Mouse (Mus musculus): ENCODE measurements around the gene Trim50. TPM values are rescaled to one million over a fixed set of nuclear protein-coding genes. Genes with fewer than 3 reads are reported as not detected.

The Trim50 gene
- not detected in 2 replicates for polyA plus RNA-seq (2012; rRNA removed)

GRCm38 (mm10) chr5:135352995-135353394 lies at the start of gene Trim50:
Gene Trim50 (plus strand): TSS chr5:135353295.
- DNase-seq (ENCODE audit: low read depth), result no peak

- no peak for DNase-seq (ENCODE audit: low read depth)
Observed at GRCm38 (mm10) chr5:135306321-135306965, 46.7 kb upstream of the Trim50 start.

- no peak for DNase-seq (ENCODE audit: low read depth)
Observed at GRCm38 (mm10) chr5:135316177-135316576, 36.9 kb upstream of the Trim50 start.

- DNase-seq (ENCODE audit: low read depth), result no peak
Observed at GRCm38 (mm10) chr5:135319856-135320255, 33.2 kb upstream of the Trim50 start.

- DNase-seq (ENCODE audit: low read depth), result no peak
Observed at GRCm38 (mm10) chr5:135322197-135322596, 30.9 kb upstream of the Trim50 start.

- DNase-seq (ENCODE audit: low read depth), result no peak
Observed at GRCm38 (mm10) chr5:135326121-135326659, 26.9 kb upstream of the Trim50 start.

- DNase-seq (ENCODE audit: low read depth), result no peak
Observed at GRCm38 (mm10) chr5:135329471-135329870, 23.6 kb upstream of the Trim50 start.

- DNase-seq (ENCODE audit: low read depth), result no peak
Observed at GRCm38 (mm10) chr5:135330201-135330600, 22.9 kb upstream of the Trim50 start.

GRCm38 (mm10) chr5:135331161-135331560 lies 21.9 kb upstream of the Trim50 start:
- no peak for DNase-seq (ENCODE audit: low read depth)

GRCm38 (mm10) chr5:135337575-135337974 lies 15.5 kb upstream of the Trim50 start:
- DNase-seq (ENCODE audit: low read depth), result no peak

- DNase-seq (ENCODE audit: low read depth), result no peak
Observed at GRCm38 (mm10) chr5:135345989-135346388, 7.1 kb upstream of the Trim50 start.

- no peak for DNase-seq (ENCODE audit: low read depth)
Observed at GRCm38 (mm10) chr5:135346430-135346829, 6.7 kb upstream of the Trim50 start.

GRCm38 (mm10) chr5:135347511-135348011 lies 5.5 kb upstream of the Trim50 start:
- DNase-seq (ENCODE audit: low read depth), result peak; percentile 91

GRCm38 (mm10) chr5:135349862-135350261 lies 3.2 kb upstream of the Trim50 start, which contains the start of gene Fkbp6:
Gene Fkbp6 (minus strand): TSS chr5:135350044.
- no peak for DNase-seq (ENCODE audit: low read depth)

- DNase-seq (ENCODE audit: low read depth), result no peak
Observed at GRCm38 (mm10) chr5:135351606-135352005, 1.5 kb upstream of the Trim50 start.

- no peak for DNase-seq (ENCODE audit: low read depth)
Observed at GRCm38 (mm10) chr5:135353564-135353963, 469 bp downstream of the Trim50 start.

GRCm38 (mm10) chr5:135356090-135356489 lies 3.0 kb downstream of the Trim50 start:
- no peak for DNase-seq (ENCODE audit: low read depth)

- DNase-seq (ENCODE audit: low read depth), result no peak
Observed at GRCm38 (mm10) chr5:135357556-135357955, 4.5 kb downstream of the Trim50 start.

- DNase-seq (ENCODE audit: low read depth), result no peak
Observed at GRCm38 (mm10) chr5:135359772-135360171, 6.7 kb downstream of the Trim50 start.

GRCm38 (mm10) chr5:135362572-135362971 lies 9.5 kb downstream of the Trim50 start:
- no peak for DNase-seq (ENCODE audit: low read depth)

- no peak for DNase-seq (ENCODE audit: low read depth)
Observed at GRCm38 (mm10) chr5:135363540-135363939, 10.4 kb downstream of the Trim50 start.

- no peak for DNase-seq (ENCODE audit: low read depth)
Observed at GRCm38 (mm10) chr5:135367841-135368240, 14.7 kb downstream of the Trim50 start.

- DNase-seq (ENCODE audit: low read depth), result peak; percentile 96
Observed at GRCm38 (mm10) chr5:135368312-135368711, 15.2 kb downstream of the Trim50 start.
